Mouse (Mus musculus): ENCODE results near the gene Dnmt3a.

- TF ChIP-seq MAX (IDR thresholded peaks at IDR 0.05; ENCODE audit: low read length) (no peak), MEF2A (IDR thresholded peaks at IDR 0.05; ENCODE audit: extremely low read depth, insufficient replicate concordance, low read depth, low read length, poor library complexity, severe bottlenecking) (no peak), POLR2A (IDR thresholded peaks at IDR 0.05; ENCODE audit: control insufficient read depth in 1 of 2, insufficient read depth in 1 of 2, low read depth in 1 of 2, low read length in 2 of 2, poor library complexity in 1 of 2) (no peak), MAFK (IDR thresholded peaks at IDR 0.05; ENCODE audit: borderline replicate concordance, low read depth, low read length) (no peak), CTCF (IDR thresholded peaks at IDR 0.05 in 2 of 3, conservative IDR thresholded peaks at IDR 0.05 in 1 of 3; ENCODE audit: control insufficient read depth in 1 of 3, insufficient read depth in 1 of 3, low read depth in 2 of 3, low read length in 3 of 3, poor library complexity in 1 of 3, severe bottlenecking in 1 of 3) (no peak)
Observed at GRCm38 (mm10) chr12:3771080-3771479, 34.7 kb upstream of the Dnmt3a start.

Data from MEL (cell line).